Mouse (Mus musculus): ENCODE measurements around the gene Zfp654. TPM values are rescaled to one million over a fixed set of nuclear protein-coding genes. Genes with fewer than 3 reads are reported as not detected.

Gene Zfp654
- polyA plus RNA-seq (2012; fragmentation: generic; extraction: Trizol) = under 1 TPM; 0.05 to 0.78 TPM

GRCm38 (mm10) chr16:64851563-64852362, at the start of gene Zfp654, which contains the start of gene Cggbp1:
Gene Zfp654 (minus strand): TSS chr16:64851652.
Gene Cggbp1 (plus strand): TSS chr16:64851996.

DNA sequence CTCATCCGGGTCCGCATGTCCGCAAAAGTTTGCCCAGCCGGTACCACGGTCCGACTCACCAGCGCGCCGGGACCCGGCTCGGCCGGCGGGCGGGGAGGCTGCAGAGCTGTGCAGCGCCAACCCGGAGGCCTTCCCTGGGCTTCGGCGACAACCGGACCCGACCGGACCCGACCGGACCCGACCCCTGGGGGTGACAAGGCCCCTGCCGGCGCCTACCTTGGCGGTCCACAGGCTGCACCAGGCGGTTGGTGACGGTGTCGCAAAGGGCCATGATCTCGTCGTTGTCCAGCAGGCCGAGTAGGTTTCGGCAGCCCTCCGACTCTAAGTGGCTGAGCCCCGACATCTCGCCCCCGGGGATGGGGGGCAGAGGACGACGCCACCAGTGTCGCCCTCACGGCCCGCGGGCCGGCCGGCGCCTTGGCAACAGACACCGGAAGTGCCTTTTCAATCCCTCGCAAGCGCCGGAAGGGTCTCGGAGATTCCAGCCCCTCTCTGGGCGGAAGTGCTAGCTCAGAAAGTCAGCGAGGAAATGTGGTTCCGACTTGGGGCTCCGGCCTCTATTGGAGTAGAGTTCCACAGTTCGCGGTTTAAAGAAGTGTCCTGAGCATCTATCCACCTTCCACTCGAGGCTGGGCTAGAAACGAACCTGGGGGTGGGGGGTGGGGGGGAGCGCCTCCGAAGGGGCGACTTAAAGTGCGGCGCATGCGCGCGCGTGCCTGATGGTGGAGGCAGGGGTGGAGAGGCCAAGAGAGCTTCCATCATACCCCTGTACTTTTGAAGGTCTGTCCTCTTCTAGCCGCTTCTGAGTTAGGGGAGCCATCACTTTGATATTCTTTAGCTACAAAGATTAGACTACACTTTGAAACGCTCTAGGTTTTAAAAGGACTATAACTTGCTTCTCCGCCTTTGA, 80.7 kb downstream of the Zfp654 start, which contains the start of gene 4930453N24Rik:
TSS of gene 4930453N24Rik (minus strand) at position 641 of the 910 bp plus-strand sequence.

Other genes starting within 250 kb of the Zfp654 start
- not detected for gene Csnka2ip, start 249.2 kb downstream of the Zfp654 start, polyA plus RNA-seq (2012; fragmentation: generic; extraction: Trizol)
- 1 to 10 TPM; 3.2 to 9.7 TPM for gene 4930453N24Rik, start 80.5 kb downstream of the Zfp654 start, polyA plus RNA-seq (2012; fragmentation: generic; extraction: Trizol)
- gene Cggbp1, start 344 bp upstream of the Zfp654 start, polyA plus RNA-seq (2012; fragmentation: generic; extraction: Trizol) = 10 to 100 TPM; 12.6 to 16.1 TPM

All from C3H10T1/2 (cell line).